Mouse (Mus musculus): ENCODE data around the gene Cdc20.
A peak's percentile ranks its signal among the peaks of the same experiment; 100 is the strongest.

Cdc20 gene

DNA sequence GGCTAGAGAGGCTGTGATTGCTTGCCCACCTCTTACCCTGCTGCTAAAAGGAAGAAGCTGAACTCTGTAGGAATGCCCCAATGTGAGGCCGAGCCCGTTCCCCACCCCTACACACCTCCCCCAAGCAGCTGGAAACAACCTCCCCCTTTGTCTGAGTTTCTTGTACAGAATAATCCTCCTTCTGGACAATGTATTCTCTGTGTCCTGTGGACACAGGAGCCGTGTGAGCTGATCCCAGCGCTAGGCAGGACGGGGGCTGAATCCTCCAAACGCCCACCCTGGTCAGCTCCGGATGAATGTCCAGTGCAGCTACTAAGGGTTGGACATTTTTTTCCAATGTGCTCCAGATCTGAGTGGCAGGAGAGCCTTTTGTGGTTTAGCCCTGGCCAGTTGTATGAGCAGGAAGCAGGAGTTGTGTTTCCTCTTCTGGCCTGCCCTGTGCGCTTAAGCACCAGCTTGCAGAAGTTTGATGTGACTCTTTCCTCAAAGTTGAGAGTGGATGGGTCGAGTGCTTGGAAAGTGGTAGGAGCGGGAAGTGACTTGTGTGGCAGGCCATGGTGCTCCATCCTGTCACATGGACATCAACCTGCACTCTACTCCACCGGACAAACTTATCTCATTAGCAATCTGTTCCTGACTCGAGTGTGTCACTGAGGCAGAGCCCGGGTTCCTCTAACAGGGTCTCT lies 19.9 kb downstream of the Cdc20 start:
- 0 out of 2 replicates have a peak, but pooled peaks have one; percentile 22 for ATAC-seq (ENCODE audit: low TSS enrichment)

DNA sequence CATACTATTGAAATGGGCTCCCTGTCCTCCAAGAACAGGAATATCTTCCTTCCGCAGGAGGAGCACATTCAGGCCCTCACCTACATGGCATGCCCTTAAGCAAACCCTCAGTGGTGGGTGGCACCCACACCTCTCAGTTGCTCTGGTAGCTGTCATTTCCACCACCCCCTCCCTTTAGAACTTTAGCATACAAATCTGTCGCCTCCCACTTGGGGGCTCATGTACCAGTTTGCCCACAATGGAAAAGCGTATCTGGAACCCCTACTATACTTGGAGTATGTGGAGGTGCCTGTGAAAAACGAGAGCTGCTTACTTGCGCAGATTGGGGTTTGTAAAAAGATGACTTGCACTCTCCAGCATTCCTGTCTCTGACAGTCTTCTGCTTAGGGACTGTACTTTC lies 20.8 kb downstream of the Cdc20 start:
- ATAC-seq (ENCODE audit: low TSS enrichment), result peak; percentile 84

DNA sequence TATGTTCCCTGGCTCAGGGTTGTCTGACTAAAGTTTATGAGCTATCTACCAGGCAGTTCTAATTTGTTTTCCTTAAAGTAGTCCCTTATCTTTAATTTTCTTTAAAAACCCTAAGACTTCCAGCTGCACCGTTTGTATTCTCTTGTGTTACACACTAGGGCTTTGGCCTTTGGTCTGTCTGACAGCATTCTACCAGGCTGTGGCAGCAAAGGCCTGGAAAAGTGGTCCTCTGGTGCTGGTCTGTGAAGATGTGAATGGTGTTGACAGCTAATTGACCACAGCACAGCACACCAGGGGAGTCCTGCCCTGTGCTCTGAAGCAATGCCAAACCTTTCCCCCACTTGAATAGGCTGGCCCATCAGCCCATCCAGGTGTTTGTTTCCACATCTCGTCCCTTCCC lies 21.4 kb downstream of the Cdc20 start:
- no peak for ATAC-seq (ENCODE audit: low TSS enrichment)

DNA sequence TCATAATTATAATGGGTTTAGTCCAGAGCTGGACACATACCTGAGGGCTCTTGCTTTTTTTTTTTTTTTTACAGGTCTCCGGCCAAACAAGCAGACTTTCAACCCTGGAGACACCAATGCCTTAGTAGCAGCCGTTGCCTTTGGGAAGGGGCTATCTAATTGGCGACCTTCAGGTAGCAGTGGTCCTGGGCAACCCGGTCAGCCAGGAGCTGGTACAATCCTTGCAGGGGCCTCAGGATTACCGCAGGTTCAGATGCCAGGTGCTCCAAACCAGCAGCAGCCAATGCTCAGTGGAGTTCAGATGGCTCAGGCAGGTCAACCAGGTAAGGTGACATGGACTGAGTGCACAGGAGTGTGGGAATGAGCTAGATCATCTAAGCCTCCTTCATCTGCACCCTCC lies 23.6 kb downstream of the Cdc20 start:
- ATAC-seq (ENCODE audit: low TSS enrichment), result no peak

DNA sequence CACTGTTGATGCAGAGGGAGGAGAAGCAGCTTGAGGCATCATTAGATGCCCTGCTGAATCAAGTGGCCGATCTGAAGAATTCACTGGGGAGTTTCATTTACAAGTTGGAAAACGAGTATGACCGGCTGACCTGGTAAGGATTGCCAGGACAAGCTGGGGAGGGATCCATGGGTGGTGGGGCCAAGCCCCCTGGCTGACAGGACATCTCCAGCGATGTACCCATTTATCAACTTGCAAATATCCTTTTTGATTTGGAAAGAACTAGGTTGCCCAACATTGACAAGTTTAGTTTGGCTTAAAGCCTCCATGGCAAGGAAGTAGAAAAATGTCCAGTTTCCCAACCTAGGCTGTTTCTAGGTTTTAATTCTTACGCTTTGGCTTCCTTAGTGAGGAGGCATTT lies 26.3 kb downstream of the Cdc20 start:
- ATAC-seq (ENCODE audit: low TSS enrichment), result no peak

DNA sequence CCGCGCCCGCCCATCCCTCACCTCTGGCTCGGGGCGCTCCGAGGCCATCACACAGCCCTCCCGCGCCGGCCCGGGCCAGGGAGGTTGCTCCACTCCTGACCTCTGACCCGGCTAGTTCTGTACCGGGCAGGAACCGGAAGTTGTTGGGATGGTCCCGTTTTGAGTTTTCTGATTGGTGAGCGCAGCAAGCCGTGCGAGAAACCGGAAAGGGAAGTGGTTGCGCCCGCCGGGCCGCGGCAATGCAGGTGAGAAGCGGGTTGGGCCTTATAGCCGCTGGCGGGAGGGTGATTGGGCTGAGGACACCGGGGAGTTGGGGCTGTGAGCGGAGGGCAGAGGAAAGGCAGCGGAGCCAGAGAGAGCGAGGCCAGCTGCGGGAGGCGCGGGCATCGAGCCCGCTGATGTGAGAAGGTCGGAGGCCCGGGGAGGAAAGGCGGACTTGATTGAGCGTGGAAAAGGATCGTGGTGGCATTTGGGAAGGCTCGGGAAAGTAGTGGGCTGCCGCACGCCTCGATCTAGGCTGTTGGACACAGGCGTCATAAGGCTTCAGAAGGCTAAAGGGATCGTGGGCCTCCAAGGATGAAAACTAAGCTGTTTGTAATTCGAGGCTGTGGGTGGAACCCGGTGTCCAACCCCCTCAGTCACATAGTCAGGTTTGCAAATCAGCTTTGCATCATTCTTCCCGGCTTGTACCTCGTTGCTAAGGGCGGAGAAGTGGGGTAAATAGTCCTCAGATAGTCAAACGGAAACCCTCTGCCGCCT lies 27.8 kb downstream of the Cdc20 start, which contains the start of the genes Szt2 and Med8:
Gene Szt2 (minus strand): TSS at position 132 of the 759 bp plus-strand sequence.
Gene Med8 (plus strand): TSS at position 196 of the 759 bp plus-strand sequence.
- ATAC-seq (ENCODE audit: low TSS enrichment), result peak; percentile 99

DNA sequence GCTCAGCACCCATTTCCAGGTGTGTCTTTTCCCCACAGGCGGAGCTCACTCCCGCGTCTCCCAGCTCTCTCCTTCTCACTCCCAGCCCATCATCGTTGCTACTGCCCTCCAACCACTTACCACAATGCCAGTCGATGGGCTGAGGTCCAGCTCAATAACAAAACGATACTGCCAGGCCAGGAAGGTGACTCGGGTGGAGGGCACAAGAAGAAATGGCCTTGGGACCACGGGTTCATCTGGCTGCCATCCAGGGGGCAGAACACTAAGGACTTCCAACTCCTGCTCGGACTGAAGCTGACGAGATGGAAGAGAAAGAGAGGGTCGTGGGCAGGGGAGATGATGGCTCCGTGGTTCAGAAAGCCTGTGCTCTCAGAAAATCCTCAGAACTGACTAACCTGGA lies 34.5 kb downstream of the Cdc20 start:
- ATAC-seq (ENCODE audit: low TSS enrichment), result no peak

DNA sequence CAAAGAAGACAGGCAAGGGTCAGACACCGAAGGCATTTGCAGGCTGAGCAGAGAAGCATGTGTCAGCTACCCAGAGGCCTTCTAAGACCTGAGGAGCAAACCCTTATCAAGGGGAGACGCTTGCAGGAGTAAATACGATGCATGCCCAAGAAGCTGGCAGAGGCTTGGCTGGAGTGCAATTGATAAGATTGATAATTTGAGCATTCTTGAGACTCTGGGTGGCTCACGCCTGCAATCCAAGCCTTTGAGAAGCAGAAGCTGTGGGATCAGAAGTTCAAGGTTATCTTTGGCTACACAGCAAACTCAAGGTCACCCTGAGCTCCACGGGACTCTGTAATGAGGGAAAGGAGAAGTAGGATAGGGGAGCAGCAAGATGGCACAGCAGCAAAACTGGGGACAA lies 35.2 kb downstream of the Cdc20 start:
- no peak for ATAC-seq (ENCODE audit: low TSS enrichment)

DNA sequence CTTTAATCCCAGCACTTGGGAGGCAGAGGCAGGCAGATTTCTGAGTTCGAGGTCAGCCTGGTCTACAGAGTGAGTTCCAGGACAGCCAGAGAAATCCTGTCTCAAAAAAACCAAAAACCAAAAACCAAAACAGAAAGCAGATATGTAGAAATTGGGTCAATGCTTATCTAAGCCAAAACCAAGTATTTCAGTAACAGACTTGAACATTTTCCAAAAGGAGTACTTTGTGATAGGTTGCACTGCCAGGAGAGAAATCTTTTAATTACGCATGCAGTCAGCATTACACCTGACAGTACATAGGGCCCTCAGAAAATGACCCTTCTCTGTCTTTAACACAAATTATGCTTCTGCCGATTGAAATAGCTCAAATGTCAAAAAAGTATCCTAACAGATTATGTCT lies 35.7 kb downstream of the Cdc20 start:
- ATAC-seq (ENCODE audit: low TSS enrichment), result no peak

DNA sequence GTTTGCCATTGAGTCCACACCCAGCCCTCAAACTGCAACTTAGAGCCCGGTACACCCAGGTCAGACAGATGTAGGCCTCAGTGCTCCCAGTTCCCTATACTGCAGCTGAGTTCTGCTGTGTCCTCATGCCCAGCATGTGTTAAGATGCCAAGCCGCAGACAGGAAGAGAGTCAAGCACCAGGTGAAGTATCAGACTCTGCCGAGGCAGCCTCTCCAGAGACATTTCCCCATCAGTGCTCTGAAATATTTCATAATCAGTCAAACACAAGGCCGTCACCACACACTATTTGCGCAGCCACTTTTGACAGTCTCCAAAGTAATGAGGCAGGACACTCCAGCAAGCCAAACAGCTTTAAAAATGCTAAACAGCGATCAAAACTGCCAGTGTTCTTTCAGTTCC lies 38.8 kb downstream of the Cdc20 start:
- no peak for ATAC-seq (ENCODE audit: low TSS enrichment)

DNA sequence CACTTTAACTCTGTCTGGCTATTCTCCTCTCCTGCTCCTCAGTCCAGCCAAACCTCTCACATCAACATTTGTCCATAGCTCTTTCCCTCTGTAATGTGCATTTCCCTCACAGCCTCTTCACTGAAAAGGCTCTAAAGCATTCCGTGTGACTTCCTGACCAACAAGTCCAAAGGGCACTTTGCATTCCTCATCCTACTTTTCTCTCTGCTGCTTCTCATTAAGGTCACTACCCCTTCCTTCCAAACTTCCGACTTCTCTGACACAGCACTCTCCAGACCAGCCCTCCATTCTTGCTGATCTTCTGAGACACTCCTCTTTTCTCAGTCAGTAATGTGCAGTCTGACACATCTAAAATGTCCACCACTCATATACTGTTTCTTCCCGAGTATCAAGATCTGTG lies 40.7 kb downstream of the Cdc20 start:
- ATAC-seq (ENCODE audit: low TSS enrichment), result no peak

DNA sequence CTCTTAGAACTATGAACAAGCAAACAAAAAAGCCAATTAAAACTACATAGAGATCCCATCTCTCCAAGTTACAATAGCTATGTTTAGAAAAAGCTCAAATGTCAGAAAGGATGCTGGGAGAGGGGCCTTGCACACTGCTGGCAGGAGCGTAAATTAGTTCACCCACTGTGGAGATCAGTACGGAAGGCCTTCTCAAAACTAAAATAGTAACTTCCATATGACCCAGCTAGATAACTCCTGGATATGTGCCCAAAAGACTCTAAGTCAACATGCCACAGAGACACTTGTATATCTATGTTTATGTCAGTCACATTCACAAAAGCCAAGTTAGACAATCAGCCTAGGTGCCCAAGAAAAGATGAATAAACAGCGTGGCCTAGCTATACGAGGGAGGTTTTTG lies 41.9 kb downstream of the Cdc20 start:
- no peak for ATAC-seq (ENCODE audit: low TSS enrichment)

DNA sequence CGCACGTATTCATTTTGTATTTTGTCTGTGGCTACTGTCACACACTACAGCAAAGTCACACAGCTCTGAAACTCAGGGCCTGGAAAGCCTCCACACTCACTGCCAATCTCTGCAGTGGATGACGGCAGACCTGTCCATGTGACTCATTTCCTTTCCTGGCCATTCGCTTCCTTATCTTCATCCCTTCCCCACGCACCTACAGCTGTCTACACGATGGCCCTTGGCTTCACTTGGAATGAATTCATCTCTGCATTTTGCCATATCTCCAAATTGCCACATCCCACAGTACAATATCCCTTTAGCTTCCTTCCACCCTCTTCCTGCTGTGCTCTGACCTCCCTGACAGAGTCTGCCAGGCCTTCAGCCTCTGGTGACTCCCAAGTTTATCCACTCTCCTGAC lies 42.6 kb downstream of the Cdc20 start:
- ATAC-seq (ENCODE audit: low TSS enrichment), result no peak; the same call in 1 of the 2 replicates

DNA sequence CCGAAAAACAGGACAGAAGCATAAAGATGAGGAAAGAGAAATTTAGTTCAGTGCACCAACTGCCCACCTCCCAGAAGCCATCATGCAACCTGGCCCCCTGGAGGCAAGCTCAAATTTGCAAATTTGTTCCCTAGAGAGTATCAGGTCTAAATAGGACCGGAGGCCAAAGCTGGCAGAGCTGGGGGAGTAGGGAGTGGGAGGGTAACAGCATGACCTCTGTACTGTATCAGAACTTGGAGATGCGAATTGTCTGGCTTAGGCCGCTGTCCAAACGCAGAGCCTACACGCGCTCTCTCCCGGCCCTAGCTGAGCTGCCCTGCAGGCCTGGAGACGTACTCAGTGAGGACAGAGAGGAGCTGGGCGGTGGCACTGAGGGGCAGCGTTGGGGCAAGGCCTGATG lies 47.0 kb downstream of the Cdc20 start:
- ATAC-seq (ENCODE audit: low TSS enrichment), result no peak

DNA sequence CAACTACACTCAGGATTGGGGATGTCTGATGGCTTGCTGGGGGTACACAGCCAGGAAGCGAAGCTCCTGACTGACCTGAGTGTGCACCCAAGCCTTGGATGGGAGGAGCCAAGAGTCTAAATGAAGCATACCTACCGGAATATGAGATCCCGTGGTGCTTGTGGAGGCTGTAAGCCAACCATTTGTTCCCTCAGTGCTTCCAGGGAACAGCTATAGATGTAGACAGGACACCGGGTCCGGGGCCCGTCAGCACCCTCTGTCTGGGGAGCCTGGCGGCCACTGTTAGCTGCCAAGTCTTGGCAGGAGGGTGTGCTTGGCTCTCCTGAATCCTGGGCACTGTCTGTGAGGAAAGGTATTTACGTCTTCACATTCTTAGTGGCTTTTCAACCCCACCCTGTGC lies 49.8 kb downstream of the Cdc20 start:
- ATAC-seq (ENCODE audit: low TSS enrichment), result no peak

DNA sequence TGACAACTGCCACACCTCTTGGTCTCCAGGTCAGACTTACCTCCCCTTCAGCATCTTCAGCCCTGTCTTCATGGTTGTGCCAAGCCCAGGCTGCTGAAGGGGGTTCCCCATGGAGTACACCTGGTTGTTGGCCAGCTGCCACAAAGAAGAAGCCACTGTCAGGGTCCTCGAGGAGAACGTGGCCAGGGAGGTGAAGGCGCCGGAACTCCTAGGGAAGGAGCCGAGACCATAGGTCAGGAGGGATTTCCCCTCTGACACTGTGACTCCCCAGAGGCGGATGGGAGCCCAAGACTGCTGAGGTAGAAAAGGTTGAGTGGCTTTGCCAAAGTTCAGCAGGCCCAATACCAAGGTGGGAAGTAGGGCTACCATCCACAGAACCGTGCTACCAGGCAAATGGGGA lies 53.9 kb downstream of the Cdc20 start:
- no peak for ATAC-seq (ENCODE audit: low TSS enrichment)

Measured in frontal cortex, adult (tissue).